In the genomic region with DNA sequence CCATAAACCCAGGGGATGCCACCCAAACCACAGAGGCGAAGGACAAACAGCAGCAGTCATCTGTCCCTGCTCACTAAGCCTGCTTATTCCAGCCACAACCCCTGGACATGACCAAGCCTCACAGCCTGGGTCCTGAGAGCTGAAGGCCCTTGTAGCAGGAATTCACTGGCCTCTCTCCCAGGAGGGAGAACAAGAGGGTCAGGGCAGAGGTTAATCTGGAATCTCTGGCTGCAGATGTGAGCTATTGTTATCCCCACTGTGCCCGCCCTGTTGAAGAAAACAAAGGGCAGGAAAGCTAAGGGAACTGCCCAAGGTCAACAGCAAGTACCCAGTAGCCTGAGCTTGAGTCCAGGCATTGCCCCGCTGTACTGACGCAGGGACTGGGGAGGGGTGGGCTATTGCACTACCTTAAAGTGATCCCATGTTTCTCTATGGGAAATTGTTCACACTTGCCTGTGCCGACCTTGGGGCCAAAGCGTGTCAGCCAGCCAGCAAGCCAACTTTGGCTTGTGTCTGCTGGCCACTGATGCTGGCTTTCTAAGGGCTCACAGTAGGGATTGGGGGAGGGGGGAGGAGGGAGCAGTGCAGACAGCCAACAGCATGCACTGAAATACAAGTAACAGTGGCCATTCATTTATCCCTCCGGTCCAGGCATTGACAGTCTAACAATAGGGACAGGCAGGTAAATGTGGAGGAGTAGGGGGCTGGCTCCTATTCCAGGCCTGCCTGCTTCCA, we compare ENCODE assay signal across 12 mouse cellular contexts. TPM values are rescaled to one million over a fixed set of nuclear protein-coding genes. Genes with fewer than 3 reads are reported as not detected.
DNase-seq lines count a peak whose midpoint lies in the region; ATAC-seq and TF ChIP-seq lines count a peak whose summit lies in the region.
"Had no signal": no experiment of that assay in that cellular context is flagged by ENCODE, and none has a peak within 500 bp of the region (broad histone marks: within the 10 kb centered on the region; RNA-seq: fewer than 3 reads in every experiment).

No protein-coding gene starts in this region.

- H3K4me3 ChIP-seq in embryonic facial prominence, embryonic 11.5 days (ENCODE audit: low read depth, low read length) = no peak overlapping the region
- H3K4me3 ChIP-seq in embryonic facial prominence, embryonic 10.5 days = no peak overlapping the region
- H3K4me3 ChIP-seq in E14TG2a.4 (replicated peaks; ENCODE audit: low read length) = peak overlapping the region; percentile 26
- no peak overlapping the region for H3K4me3 ChIP-seq in heart, embryonic 15.5 days
- H3K4me3 ChIP-seq in kidney, embryonic 14.5 days (ENCODE audit: low read length) = no peak overlapping the region
- H3K4me3 ChIP-seq: erythroblast, embryonic 14.5 days had no signal

- H3K4me2 ChIP-seq in embryonic facial prominence, embryonic 11.5 days (ENCODE audit: low read depth, low read length) = no peak overlapping the region
- no peak overlapping the region for H3K4me2 ChIP-seq in heart, embryonic 15.5 days
- no peak overlapping the region for H3K4me2 ChIP-seq in kidney, embryonic 14.5 days (replicated peaks; ENCODE audit: low read depth, low read length)
- H3K4me2 ChIP-seq: liver, embryonic 11.5 days had no signal

- no peaks in the 10 kb centered on the region for H3K4me1 ChIP-seq in embryonic facial prominence, embryonic 11.5 days (ENCODE audit: control insufficient read depth, insufficient read depth, low read length)
- peaks cover 49% of the 10 kb centered on the region for H3K4me1 ChIP-seq in embryonic facial prominence, embryonic 10.5 days
- H3K4me1 ChIP-seq in E14TG2a.4 (replicated peaks; ENCODE audit: low read depth, low read length) = peaks cover 60% of the 10 kb centered on the region
- H3K4me1 ChIP-seq in heart, embryonic 15.5 days (replicated peaks) = peaks cover 52% of the 10 kb centered on the region
- 0 out of 2 replicates have a peak, but pooled peaks cover 3% of the 10 kb centered on the region for H3K4me1 ChIP-seq in kidney, embryonic 14.5 days (ENCODE audit: control insufficient read depth, insufficient read depth, low read length)

- H3K36me3 ChIP-seq in embryonic facial prominence, embryonic 11.5 days (replicated peaks; ENCODE audit: control insufficient read depth, insufficient read depth, low read depth, low read length) = 0 out of 2 replicates have a peak, but pooled peaks cover 2% of the 10 kb centered on the region
- peaks cover 30% of the 10 kb centered on the region for H3K36me3 ChIP-seq in embryonic facial prominence, embryonic 10.5 days (replicated peaks)
- peaks cover 16% of the 10 kb centered on the region for H3K36me3 ChIP-seq in E14TG2a.4 (ENCODE audit: insufficient read depth, low read length)
- peaks cover 4% of the 10 kb centered on the region; the same call in 1 of the 2 replicates for H3K36me3 ChIP-seq in heart, embryonic 15.5 days
- peaks cover 3% of the 10 kb centered on the region; the same call in 1 of the 2 replicates for H3K36me3 ChIP-seq in kidney, embryonic 14.5 days (ENCODE audit: control insufficient read depth, insufficient read depth, low read length)

- H3K27ac ChIP-seq in embryonic facial prominence, embryonic 11.5 days (replicated peaks; ENCODE audit: low read depth, low read length) = 0 out of 2 replicates have a peak overlapping the region, but pooled peaks have one; percentile 4
- H3K27ac ChIP-seq in embryonic facial prominence, embryonic 10.5 days (replicated peaks) = no peak overlapping the region; the same call in 1 of the 2 replicates
- H3K27ac ChIP-seq in heart, embryonic 15.5 days = peak overlapping the region; percentile 73
- H3K27ac ChIP-seq in kidney, embryonic 14.5 days (ENCODE audit: low read depth, low read length) = no peak overlapping the region

- no peaks in the 10 kb centered on the region for H3K27me3 ChIP-seq in embryonic facial prominence, embryonic 11.5 days (ENCODE audit: control insufficient read depth, insufficient read depth, low read length)
- 0 out of 2 replicates have a peak, but pooled peaks cover 4% of the 10 kb centered on the region for H3K27me3 ChIP-seq in embryonic facial prominence, embryonic 10.5 days (replicated peaks; ENCODE audit: low read depth, poor library complexity, severe bottlenecking)
- H3K27me3 ChIP-seq in E14TG2a.4 (ENCODE audit: insufficient read depth, low read length) = no peaks in the 10 kb centered on the region
- no peaks in the 10 kb centered on the region for H3K27me3 ChIP-seq in heart, embryonic 15.5 days
- H3K27me3 ChIP-seq in kidney, embryonic 14.5 days (ENCODE audit: control insufficient read depth, insufficient read depth, low read length) = no peaks in the 10 kb centered on the region

- H3K9me3 ChIP-seq in embryonic facial prominence, embryonic 11.5 days (replicated peaks; ENCODE audit: control insufficient read depth, low read length) = no peaks in the 10 kb centered on the region
- H3K9me3 ChIP-seq in embryonic facial prominence, embryonic 10.5 days = no peaks in the 10 kb centered on the region
- H3K9me3 ChIP-seq in E14TG2a.4 (ENCODE audit: low read length) = no peaks in the 10 kb centered on the region
- H3K9me3 ChIP-seq in heart, embryonic 15.5 days (replicated peaks) = no peaks in the 10 kb centered on the region
- no peaks in the 10 kb centered on the region for H3K9me3 ChIP-seq in kidney, embryonic 14.5 days (ENCODE audit: control insufficient read depth, low read length)

- H3K9ac ChIP-seq in embryonic facial prominence, embryonic 11.5 days (replicated peaks; ENCODE audit: low read length) = no peak overlapping the region
- no peak overlapping the region for H3K9ac ChIP-seq in heart, embryonic 15.5 days
- H3K9ac ChIP-seq in kidney, embryonic 14.5 days (ENCODE audit: low read depth, low read length) = no peak overlapping the region

- WGBS in embryonic facial prominence, embryonic 11.5 days = 52% methylated on average over 7 of the region's 7 CpGs
- WGBS in embryonic facial prominence, embryonic 10.5 days = 54% methylated on average over 7 of the region's 7 CpGs
- 51% methylated on average over 7 of the region's 7 CpGs for WGBS in heart, embryonic 15.5 days
- 76% methylated on average over 7 of the region's 7 CpGs for WGBS in kidney, embryonic 14.5 days

- no peak for ATAC-seq in embryonic facial prominence, embryonic 11.5 days (replicated peaks; ENCODE audit: insufficient number of reproducible peaks, low FRiP score, low TSS enrichment, low read depth)
- ATAC-seq in heart, embryonic 15.5 days (replicated peaks; ENCODE audit: insufficient number of reproducible peaks, insufficient read depth, low FRiP score, low read depth) = 0 out of 2 replicates have a peak, but pooled peaks have one; percentile 40
- no peak for ATAC-seq in inflammation-experienced regulatory T-cells, adult 6 months
- ATAC-seq in kidney, embryonic 14.5 days (ENCODE audit: low FRiP score, low TSS enrichment) = no peak

- no peak for TF ChIP-seq CTCF in E14TG2a.4 (conservative IDR thresholded peaks at IDR 0.05; ENCODE audit: low read length)

- no peak for DNase-seq in embryonic facial prominence, embryonic 11.5 days (ENCODE audit: low spot score)
- DNase-seq in embryonic facial prominence, embryonic 10.5 days (ENCODE audit: low spot score) = no peak
- peak; percentile 73 for DNase-seq in embryo, embryonic 10.5 days (ENCODE audit: low spot score)
- DNase-seq in right cerebral cortex, postnatal 14 days = no peak
- DNase-seq: B cell, adult 2 months; cerebellum, adult 8-10 months had no signal

RNA-seq across cellular contexts. Expression of gene Etv3, which starts 17.4 kb away (rescaled TPM):
- 8.5 and 9.8 TPM in 2 replicates for polyA plus RNA-seq in embryonic facial prominence, embryonic 11.5 days (2014; fragmentation: Nextera tagmentation; extraction: Ambion mirVana)
- 11.9 and 14.0 TPM in 2 replicates for polyA plus RNA-seq in embryonic facial prominence, embryonic 10.5 days (2016; fragmentation: Nextera tagmentation; extraction: Ambion mirVana)
- 9.6 and 12.5 TPM in 2 replicates for polyA plus RNA-seq in heart, embryonic 15.5 days (2015; fragmentation: Nextera tagmentation; extraction: Ambion mirVana)
- 10 to 100 TPM; 13.5 to 22.5 (median 19.3) TPM for polyA plus RNA-seq in inflammation-experienced regulatory T-cells, adult 6 months (2017; shearing (Covaris generic))
- polyA plus RNA-seq in kidney, embryonic 14.5 days (2014; fragmentation: Nextera tagmentation; extraction: Ambion mirVana) = 8.2 and 9.7 TPM in 2 replicates

Comparison
In these comparisons a context has a peak if more than half of its experiments do, and no peak if none do; other contexts are left out.
1. H3K27ac ChIP-seq: peak in embryonic facial prominence, embryonic 11.5 days (single experiment) and heart, embryonic 15.5 days (single experiment); none in embryonic facial prominence, embryonic 10.5 days (single experiment) and kidney, embryonic 14.5 days (single experiment).